Mouse (Mus musculus): Measurements from ENCODE around the gene Dcakd.

- no peak for TF ChIP-seq CTCF (IDR thresholded peaks at IDR 0.05; ENCODE audit: extremely low read depth, insufficient read depth, insufficient read length, insufficient replicate concordance)
- no peak for TF ChIP-seq POLR2A (IDR thresholded peaks at IDR 0.05; ENCODE audit: low read depth, low read length)
These were observed 23.3 kb downstream of the Dcakd start for GRCm38 (mm10) chr11:103004852-103005251.
